Mouse (Mus musculus) embryonic facial prominence, embryonic 12.5 days (tissue): ENCODE measurements around the gene Slco1c1. TPM values are rescaled to one million over a fixed set of nuclear protein-coding genes. Genes with fewer than 3 reads are reported as not detected.
A peak's percentile ranks its signal among the peaks of the same experiment; 100 is the strongest.

Experiments used
- ATAC-seq: fragments of 200-750 bp; cut with Nextera tagmentation; 2 replicates; pipeline ENCODE4 v1.8.0; 2017; ENCODE audit not compliant: insufficient number of reproducible peaks, insufficient read depth, low FRiP score, low TSS enrichment
- H3K27ac ChIP-seq: fragments of 300-500 bp; sonication (generic); 2 replicates; pipeline ENCODE4 v1.5.1; 2016; ENCODE audit warnings: mild to moderate bottlenecking
- H3K27me3 ChIP-seq: fragments of 300-500 bp; sonication (generic); 2 replicates; pipeline ENCODE4 v1.6.1; 2016; ENCODE audit warnings: mild to moderate bottlenecking, moderate library complexity
- H3K36me3 ChIP-seq: fragments of 300-500 bp; sonication (generic); 2 replicates; pipeline ENCODE4 v1.6.1; 2016; ENCODE audit warnings: mild to moderate bottlenecking
- H3K4me1 ChIP-seq: fragments of 300-500 bp; sonication (generic); 2 replicates; pipeline ENCODE4 v1.6.1; 2016
- H3K4me2 ChIP-seq: fragments of 300-500 bp; sonication (generic); replicated peaks from 2 replicates; pipeline ENCODE4 v1.6.1; 2016; ENCODE audit warnings: mild to moderate bottlenecking, moderate library complexity
- H3K4me3 ChIP-seq: fragments of 300-500 bp; sonication (generic); 2 replicates; pipeline ENCODE4 v1.5.1; 2016; ENCODE audit warnings: mild to moderate bottlenecking
- H3K9ac ChIP-seq: fragments of 300-500 bp; sonication (generic); 2 replicates; pipeline ENCODE4 v1.6.1; 2016; ENCODE audit warnings: mild to moderate bottlenecking, moderate library complexity
- H3K9me3 ChIP-seq: fragments of 300-500 bp; sonication (generic); 2 replicates; pipeline ENCODE4 v1.6.1; 2016; ENCODE audit warnings: mild to moderate bottlenecking, moderate library complexity
- WGBS: fragments of 180-500 bp; shearing (Covaris S2); methylation state at CpG from one replicate; pipeline ENCODE4 v1.1.7; 2016; 5-methylcytosine and 5-hydroxymethylcytosine counted together
- polyA plus RNA-seq: library from polyadenylated mRNA; unstranded; fragments of >200 nt; fragmentation: Nextera tagmentation; extraction: Ambion mirVana; gene quantifications from 2 replicates; pipeline ENCODE4 v1.2.1, GENCODE M21; 2016

The Slco1c1 gene
- 0.17 and 0.28 TPM in 2 replicates for polyA plus RNA-seq

DNA sequence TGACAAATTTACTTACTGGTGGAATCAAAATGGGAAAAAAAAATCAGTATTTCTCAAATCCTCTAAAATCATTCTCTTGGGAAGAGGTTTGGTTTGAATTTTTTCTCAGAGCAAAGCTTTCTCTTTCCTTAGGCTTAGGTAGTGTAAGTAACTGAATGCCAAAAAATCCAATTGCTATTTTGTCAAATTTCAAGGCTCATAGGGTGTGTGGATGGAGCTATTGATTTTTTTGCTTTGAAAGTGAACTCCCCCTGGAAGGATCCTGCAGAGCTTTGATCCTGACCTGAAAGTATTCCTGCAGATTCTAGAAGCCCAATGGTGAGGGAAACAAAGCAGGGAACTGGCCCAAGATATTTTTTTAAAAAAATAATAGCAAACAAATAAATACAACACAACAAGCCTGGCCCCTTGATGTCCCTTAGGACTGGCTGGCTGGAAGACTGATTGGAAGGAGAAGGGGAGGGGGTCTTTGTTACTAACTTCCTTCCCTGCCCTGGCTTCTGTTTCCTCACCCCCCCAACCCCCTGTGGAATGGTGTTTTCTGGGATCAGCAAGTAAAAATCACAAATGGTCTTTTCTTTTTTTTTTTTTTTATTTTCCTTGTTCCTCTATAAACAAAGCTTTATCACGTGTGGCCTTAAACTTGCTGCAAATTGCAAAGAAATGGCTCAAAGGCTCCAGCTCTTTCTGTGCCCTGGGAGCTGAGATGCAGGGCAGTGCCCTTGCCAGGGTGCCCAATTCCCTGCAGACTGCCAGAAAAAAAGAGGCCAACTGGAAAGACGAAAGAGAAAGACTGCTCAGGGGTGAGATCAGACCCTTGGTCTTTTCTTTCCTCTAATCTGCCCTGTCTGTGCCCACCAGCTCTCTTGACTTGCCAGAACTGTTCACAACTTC, at the start of gene Slco1c1:
Slco1c1 (plus strand) TSS at position 622 of the 894 bp plus-strand sequence.
- no peak for ATAC-seq

DNA sequence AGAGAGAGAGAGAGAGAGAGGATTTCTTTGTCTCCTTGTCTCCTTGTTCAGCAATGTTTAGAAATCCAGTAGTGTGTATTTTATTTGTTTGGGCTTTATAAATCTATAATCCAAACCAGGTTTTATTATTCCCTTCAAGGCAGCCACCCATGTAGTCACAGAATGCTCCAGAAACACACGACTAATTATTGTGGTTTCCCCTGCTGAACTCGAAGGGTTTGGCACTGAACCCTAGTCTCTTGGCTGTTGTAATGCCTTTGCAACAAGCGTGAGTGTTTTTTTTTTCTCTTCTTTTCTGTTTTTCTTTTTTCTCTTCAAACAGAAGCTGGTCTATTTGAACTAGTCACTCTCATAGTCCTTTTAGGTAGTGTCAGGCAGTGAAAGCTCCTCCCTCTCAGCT, 49.5 kb upstream of the Slco1c1 start:
- H3K4me3 ChIP-seq, result no peak overlapping the region
- H3K9me3 ChIP-seq, result no peaks in the 10 kb centered on the region
- ATAC-seq, result no peak
- H3K27ac ChIP-seq, result no peak overlapping the region
- H3K4me2 ChIP-seq, result no peak overlapping the region
- no peak overlapping the region for H3K9ac ChIP-seq
- 34% methylated on average over 3 of the region's 3 CpGs for WGBS
- no peaks in the 10 kb centered on the region for H3K27me3 ChIP-seq
- H3K4me1 ChIP-seq, result no peaks in the 10 kb centered on the region
- H3K36me3 ChIP-seq, result no peaks in the 10 kb centered on the region

More for the DNA sequence above, at the start of gene Slco1c1:
- Histone ChIP-seq H3K4me3 (no peak within 1 kb of the TSS), H3K9me3 (no peaks in the 10 kb centered on the region), H3K36me3 (no peaks in the 10 kb centered on the region), H3K27ac (no peak within 1 kb of the TSS), H3K4me2 (no peak within 1 kb of the TSS), H3K4me1 (no peaks in the 10 kb centered on the region), H3K9ac (no peak within 1 kb of the TSS), H3K27me3 (no peaks in the 10 kb centered on the region)
- 46% methylated on average over 2 of the region's 2 CpGs for WGBS

DNA sequence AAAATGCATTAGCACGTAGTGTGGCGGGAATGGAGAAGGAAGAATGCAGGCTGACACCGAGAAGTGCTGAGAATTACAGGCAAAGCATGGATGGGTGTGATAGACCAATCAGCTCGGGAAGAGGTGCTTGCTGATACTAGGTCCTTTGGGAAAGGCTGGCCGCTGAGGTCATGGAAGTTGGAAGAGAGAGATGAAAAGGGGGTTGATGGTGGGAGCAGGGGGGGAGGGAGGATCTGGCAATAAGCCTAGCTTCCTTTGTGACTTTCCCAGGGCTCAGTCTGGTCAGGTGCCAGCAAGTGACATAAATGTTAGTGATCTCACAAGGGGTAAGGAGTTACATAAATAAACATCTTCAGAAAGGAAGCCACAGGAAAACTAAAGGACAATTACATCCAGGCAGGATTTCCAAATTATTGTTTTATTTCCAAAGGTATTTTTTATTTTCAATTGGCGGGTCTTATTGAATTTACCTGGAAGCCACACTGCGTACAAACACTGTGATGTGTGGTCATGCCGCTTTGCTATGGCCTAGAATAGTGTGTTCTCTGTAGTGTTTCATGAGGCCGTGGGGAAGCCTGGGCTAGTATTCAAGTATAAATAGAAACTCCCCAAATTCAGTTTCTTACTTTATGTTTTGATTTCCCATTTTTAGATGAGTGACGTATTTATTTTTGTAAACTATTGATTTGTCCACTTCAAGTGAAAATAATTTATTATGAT, 38.7 kb upstream of the Slco1c1 start:
- H3K4me3 ChIP-seq, result no peak overlapping the region
- H3K36me3 ChIP-seq, result no peaks in the 10 kb centered on the region
- H3K27me3 ChIP-seq, result no peaks in the 10 kb centered on the region
- H3K9ac ChIP-seq, result no peak overlapping the region
- no peak overlapping the region for H3K27ac ChIP-seq
- H3K9me3 ChIP-seq, result no peaks in the 10 kb centered on the region
- no peak overlapping the region for H3K4me2 ChIP-seq
- WGBS, result 61% methylated on average over 10 of the region's 10 CpGs
- no peaks in the 10 kb centered on the region for H3K4me1 ChIP-seq
- ATAC-seq, result peak; percentile 67; the same call in 1 of the 2 replicates

DNA sequence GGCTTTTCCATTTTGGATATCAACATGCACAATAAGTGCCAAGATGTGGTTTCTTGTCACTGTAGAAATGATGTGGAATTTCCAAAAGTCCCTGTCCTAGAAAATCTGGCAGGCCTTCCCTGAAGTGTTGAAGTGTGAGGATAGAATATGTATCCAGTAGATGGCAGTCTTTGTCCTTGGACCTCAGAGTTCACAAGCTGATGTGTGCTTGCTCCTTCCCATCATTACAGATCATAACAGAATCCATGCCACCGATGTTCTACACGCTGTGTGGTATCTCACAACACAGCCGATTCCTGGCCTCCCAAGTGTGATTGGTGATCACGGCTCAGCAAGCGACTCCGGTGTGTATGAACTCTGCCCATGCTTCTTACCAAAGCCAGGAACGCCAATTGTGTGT, 36.9 kb upstream of the Slco1c1 start:
- Histone ChIP-seq H3K27ac (no peak overlapping the region), H3K36me3 (0 out of 2 replicates have a peak, but pooled peaks cover 4% of the 10 kb centered on the region), H3K4me2 (no peak overlapping the region), H3K4me1 (no peaks in the 10 kb centered on the region), H3K9me3 (no peaks in the 10 kb centered on the region), H3K27me3 (no peaks in the 10 kb centered on the region), H3K4me3 (no peak overlapping the region), H3K9ac (no peak overlapping the region)
- ATAC-seq, result no peak
- WGBS, result 59% methylated on average over 7 of the region's 7 CpGs

DNA sequence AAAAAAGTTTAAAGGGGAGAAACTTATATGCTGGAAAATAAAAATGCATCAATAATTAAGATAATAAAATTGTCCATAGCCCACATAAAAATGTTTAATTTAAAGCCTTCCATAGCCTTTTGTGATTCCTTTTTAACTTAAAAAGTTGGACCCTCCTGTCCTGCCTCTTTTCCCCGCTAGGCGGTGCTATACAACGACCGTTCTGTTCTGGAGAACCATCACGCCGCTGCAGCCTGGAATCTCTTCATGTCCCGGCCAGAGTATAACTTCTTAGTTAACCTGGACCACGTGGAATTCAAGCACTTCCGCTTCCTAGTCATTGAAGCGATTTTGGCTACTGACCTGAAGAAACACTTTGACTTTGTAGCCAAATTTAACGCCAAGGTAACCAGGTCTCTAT, 35.5 kb upstream of the Slco1c1 start:
- 10% methylated on average over 11 of the region's 11 CpGs for WGBS
- peaks cover 6% of the 10 kb centered on the region; the same call in 1 of the 2 replicates for H3K36me3 ChIP-seq
- no peak for ATAC-seq
- H3K27ac ChIP-seq, result no peak overlapping the region
- H3K27me3 ChIP-seq, result no peaks in the 10 kb centered on the region
- no peak overlapping the region for H3K9ac ChIP-seq
- no peaks in the 10 kb centered on the region for H3K4me1 ChIP-seq
- no peak overlapping the region for H3K4me3 ChIP-seq
- no peak overlapping the region for H3K4me2 ChIP-seq
- no peaks in the 10 kb centered on the region for H3K9me3 ChIP-seq

DNA sequence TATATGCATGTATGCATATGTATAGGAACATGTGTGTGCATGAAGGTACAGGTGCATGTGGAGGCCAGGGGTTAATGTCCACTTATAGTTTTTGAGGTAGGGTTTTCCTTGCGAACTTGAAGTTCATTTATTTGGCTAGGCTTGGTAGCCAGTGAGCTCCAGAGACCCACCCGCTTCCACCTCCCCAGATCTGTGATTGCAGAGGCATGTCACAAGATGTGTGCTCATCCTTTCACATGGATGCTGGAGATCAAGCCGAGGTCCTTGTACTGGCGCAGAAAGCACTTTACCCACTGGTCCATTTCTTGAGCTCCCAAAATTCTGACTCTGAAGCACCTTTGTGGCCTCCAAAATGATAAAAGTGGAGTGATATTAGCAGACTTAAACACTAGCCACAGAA, 29.3 kb upstream of the Slco1c1 start:
- no peaks in the 10 kb centered on the region for H3K9me3 ChIP-seq
- 80% methylated on average over 4 of the region's 4 CpGs for WGBS
- H3K27ac ChIP-seq, result no peak overlapping the region
- no peak overlapping the region for H3K4me2 ChIP-seq
- peaks cover 6% of the 10 kb centered on the region; the same call in 1 of the 2 replicates for H3K4me1 ChIP-seq
- no peaks in the 10 kb centered on the region for H3K27me3 ChIP-seq
- H3K4me3 ChIP-seq, result no peak overlapping the region
- ATAC-seq, result no peak
- H3K9ac ChIP-seq, result no peak overlapping the region
- H3K36me3 ChIP-seq, result peaks cover 6% of the 10 kb centered on the region; the same call in 1 of the 2 replicates

DNA sequence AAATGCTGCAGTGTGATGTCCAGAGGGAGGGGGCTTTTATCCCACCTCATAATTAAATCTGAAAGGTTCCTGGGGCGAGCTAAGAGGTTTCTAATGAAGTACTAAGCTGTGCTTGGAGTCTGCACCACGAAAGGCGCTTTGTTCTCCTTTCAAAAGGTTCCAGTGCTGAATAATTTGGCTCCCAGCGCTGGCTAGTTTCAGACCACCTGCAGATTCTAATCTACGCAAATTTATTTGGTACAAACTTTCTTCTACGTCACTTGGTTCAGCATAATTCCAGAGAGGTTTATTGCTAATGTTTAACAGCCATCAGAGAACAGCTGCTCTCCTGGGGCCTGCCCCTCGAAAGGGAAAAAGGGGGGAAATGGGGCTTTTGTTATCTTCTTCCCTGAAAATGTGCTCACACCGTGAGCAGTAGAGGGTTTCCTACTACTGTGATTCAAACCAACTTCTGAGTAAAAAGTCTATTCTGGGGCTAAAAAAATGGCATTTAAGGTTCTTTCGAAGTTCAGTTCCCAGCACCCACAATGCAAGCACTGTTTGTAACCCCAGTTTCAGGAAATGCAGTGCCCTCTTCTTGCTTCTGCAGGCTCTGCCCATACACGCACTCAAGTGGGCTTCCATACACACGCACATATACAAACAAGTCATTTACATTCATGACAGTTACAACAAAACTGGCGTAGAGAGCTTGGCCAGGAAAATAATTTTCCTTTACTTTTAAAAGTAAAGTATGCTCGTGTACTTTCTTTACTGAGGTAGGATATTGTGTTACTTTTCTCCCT, 28.3 kb upstream of the Slco1c1 start:
- Histone ChIP-seq H3K36me3 (peaks cover 6% of the 10 kb centered on the region; the same call in 1 of the 2 replicates), H3K4me3 (no peak overlapping the region), H3K4me2 (no peak overlapping the region; the same call in 1 of the 2 replicates), H3K4me1 (peaks cover 6% of the 10 kb centered on the region; the same call in 1 of the 2 replicates), H3K27me3 (no peaks in the 10 kb centered on the region), H3K9ac (no peak overlapping the region), H3K27ac (no peak overlapping the region), H3K9me3 (no peaks in the 10 kb centered on the region)
- ATAC-seq, result peak; percentile 70; the same call in 1 of the 2 replicates
- 15% methylated on average over 13 of the region's 13 CpGs for WGBS

DNA sequence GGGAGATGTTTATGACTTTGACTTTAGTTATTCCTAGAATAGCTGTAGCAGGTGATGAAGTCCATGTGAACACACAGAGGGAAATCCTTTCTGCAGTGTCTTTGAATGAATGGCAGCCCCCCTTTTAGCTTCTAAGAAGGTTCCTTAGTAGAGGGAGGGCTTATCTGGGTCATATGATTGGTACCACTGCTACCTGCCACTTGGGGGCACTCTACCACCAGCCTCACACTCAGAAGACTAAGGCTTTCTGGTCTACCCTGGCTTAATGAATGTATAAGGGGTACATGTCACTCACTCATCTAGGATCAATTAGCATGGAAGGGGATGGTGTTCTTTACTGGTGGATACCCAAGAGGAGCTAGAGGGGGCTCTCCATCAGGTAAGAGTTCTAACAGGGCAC, 24.7 kb upstream of the Slco1c1 start:
- Histone ChIP-seq H3K36me3 (no peaks in the 10 kb centered on the region), H3K27ac (no peak overlapping the region), H3K4me2 (no peak overlapping the region), H3K27me3 (no peaks in the 10 kb centered on the region), H3K9ac (no peak overlapping the region), H3K4me3 (no peak overlapping the region), H3K9me3 (no peaks in the 10 kb centered on the region), H3K4me1 (peaks cover 6% of the 10 kb centered on the region; the same call in 1 of the 2 replicates)
- ATAC-seq, result no peak

DNA sequence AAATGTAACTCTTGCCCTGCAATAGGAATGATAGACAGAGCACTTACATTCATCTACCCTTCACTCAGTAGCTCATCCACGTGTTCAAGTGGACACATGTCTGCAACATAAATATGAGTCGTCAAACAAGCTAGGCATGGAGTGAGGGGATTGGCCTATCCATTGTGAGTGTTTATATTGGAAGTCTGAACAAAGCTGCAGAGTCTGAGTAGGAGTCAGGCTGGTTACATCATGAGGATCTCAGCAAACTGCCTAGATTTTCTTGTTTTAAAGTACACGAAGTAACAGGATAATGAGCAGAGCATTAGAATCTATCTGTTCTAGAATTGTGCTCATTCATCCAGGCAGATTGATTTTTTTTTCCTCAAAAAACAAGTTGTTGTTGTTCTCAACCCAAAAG, 23.0 kb upstream of the Slco1c1 start:
- ATAC-seq, result no peak
- no peak overlapping the region for H3K27ac ChIP-seq
- no peaks in the 10 kb centered on the region for H3K4me1 ChIP-seq
- H3K4me3 ChIP-seq, result no peak overlapping the region
- no peaks in the 10 kb centered on the region for H3K27me3 ChIP-seq
- no peaks in the 10 kb centered on the region for H3K36me3 ChIP-seq
- H3K9ac ChIP-seq, result no peak overlapping the region
- no peak overlapping the region for H3K4me2 ChIP-seq
- no peaks in the 10 kb centered on the region for H3K9me3 ChIP-seq
- WGBS, result 80% methylated on average over 3 of the region's 3 CpGs

DNA sequence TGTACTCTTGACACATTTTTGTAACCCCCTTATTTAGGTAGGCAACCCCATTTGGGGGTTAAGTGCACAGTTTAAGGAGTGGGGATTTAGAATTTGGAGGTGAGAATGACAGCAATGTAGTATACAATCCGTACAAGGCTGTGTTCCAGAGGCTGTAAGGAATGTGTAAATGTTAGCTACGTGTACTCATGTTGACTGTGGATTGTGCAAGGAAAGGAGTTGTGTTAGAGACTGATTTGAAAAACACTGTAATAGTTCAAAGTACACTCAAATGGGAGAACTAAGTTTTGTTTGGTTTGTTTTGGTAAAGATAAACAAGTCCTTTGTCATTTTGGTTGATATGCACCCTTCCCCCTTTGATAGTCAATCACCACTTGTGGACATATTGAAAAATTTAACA, 1.6 kb upstream of the Slco1c1 start:
- H3K4me2 ChIP-seq, result no peak overlapping the region
- H3K36me3 ChIP-seq, result no peaks in the 10 kb centered on the region
- no peaks in the 10 kb centered on the region for H3K9me3 ChIP-seq
- no peaks in the 10 kb centered on the region for H3K27me3 ChIP-seq
- ATAC-seq, result no peak
- H3K4me3 ChIP-seq, result no peak overlapping the region
- WGBS, result 79% methylated on average over 2 of the region's 2 CpGs
- no peak overlapping the region for H3K9ac ChIP-seq
- H3K27ac ChIP-seq, result no peak overlapping the region
- no peaks in the 10 kb centered on the region for H3K4me1 ChIP-seq

DNA sequence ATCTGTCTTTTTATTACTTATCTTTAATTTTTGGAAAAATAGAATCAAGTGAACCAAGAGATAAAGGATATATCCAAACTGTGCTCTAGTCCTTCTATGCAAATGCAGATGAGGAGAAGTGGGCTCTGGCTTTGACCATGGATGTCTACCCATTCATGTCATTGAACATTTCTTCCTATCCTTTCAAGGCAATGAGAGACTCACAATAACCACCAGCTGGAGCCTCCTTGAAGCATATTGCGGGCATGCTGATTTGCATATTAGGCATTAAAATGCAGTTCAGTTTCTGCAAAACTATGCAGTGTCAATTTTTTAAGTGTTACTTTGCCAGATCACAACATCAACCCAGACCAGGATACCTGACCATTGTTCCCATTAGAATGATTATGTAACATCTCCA, 1.6 kb downstream of the Slco1c1 start:
- Histone ChIP-seq H3K27ac (no peak overlapping the region), H3K9me3 (no peaks in the 10 kb centered on the region), H3K4me2 (no peak overlapping the region), H3K4me1 (no peaks in the 10 kb centered on the region), H3K4me3 (no peak overlapping the region), H3K36me3 (no peaks in the 10 kb centered on the region), H3K9ac (no peak overlapping the region), H3K27me3 (no peaks in the 10 kb centered on the region)
- ATAC-seq, result no peak
- WGBS, result 87% methylated on average over 1 of the region's 1 CpGs
